Mouse (Mus musculus) bone marrow, adult 2 months (tissue): Measurements from ENCODE around the gene Zyg11b.

Source experiments
- CTCF ChIP-seq: fragments of 200-500 bp; IDR thresholded peaks from 2 replicates; pipeline ENCODE4 v1.5.1; 2011; ENCODE audit warnings: low read length, control low read depth; ENCODE audit not compliant: control insufficient read depth, insufficient read depth
- POLR2A ChIP-seq: fragments of 200-500 bp; IDR thresholded peaks from 2 replicates; pipeline ENCODE4 v1.6.1; 2011; ENCODE audit warnings: low read depth, mild to moderate bottlenecking, control low read depth, low read length, borderline replicate concordance; ENCODE audit not compliant: control insufficient read depth

GRCm38 (mm10) chr4:108338321-108338733, 37.4 kb upstream of the Zyg11b start:
- TF ChIP-seq CTCF (no peak), POLR2A (no peak)
